Mouse (Mus musculus) cerebellum, postnatal 36 days (tissue): ENCODE measurements around the gene Ubap2.

Experiments
- DNase-seq, 2 experiments: peaks; one replicate each; pipeline ENCODE4 v3.0.0; 2021 to 2022; ENCODE audit warnings: mixed read lengths in 2 of 2

Gene Ubap2

GRCm38 (mm10) chr4:41274980-41275850 lies at the start of gene Ubap2:
Gene Ubap2, minus strand, starts transcription at chr4:41275144.
- DNase-seq, result peak; percentile 95 to 99

GRCm38 (mm10) chr4:41320971-41321370 lies 46.0 kb upstream of the Ubap2 start:
- no peak for DNase-seq

DNA sequence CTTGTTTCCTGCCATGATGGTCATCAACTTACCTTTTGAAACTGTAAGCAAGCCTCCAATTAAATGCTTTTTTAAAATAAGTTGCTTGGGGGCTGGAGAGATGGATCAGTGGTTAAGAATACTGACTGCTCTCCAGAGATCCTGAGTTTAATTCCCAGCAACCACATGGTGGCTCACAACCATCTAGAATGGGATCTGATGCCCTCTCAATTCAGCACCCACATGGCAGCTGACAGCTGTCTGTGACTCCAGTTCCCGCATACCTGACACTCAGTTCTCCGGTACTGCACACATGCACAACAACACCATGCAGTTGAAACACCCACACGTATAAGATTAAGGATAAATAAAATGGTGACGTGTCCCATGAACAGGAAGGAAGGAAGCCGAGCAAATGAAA lies 43.3 kb upstream of the Ubap2 start:
- DNase-seq, result no peak

GRCm38 (mm10) chr4:41315173-41315572 lies 40.2 kb upstream of the Ubap2 start:
- DNase-seq, result no peak

- DNase-seq, result peak; percentile 92 to 95
Measured at GRCm38 (mm10) chr4:41314141-41315129, 39.5 kb upstream of the Ubap2 start, which contains the start of gene Dcaf12. Gene Dcaf12, minus strand, starts transcription at chr4:41314889.

- DNase-seq, result no peak
Measured at GRCm38 (mm10) chr4:41313722-41314121, 38.8 kb upstream of the Ubap2 start.

- no peak for DNase-seq
Measured at GRCm38 (mm10) chr4:41310567-41311563, 35.9 kb upstream of the Ubap2 start.

DNA sequence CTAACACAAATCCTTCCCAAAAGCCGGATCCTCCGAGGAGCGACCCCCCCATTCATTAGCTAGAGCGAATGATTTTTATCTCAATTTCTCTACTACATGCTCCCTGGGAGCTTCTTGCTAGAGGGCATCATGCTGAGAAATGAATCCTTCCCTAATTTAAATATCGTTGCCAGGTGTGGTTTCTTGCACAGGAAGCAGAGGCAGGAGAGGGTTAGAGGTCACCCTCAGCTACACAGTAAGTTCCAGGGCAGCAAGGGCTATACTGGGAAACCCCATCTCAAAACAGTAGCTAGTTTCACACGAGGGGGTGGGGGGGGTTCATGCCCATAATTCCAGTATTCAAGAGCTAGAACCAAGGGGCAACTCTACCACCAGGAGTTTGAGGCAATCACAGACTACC lies 32.5 kb upstream of the Ubap2 start:
- DNase-seq, result no peak

GRCm38 (mm10) chr4:41304302-41304701 lies 29.4 kb upstream of the Ubap2 start:
- DNase-seq, result no peak

- peak in 1 of 2 experiments; percentile 19 for DNase-seq
Measured at GRCm38 (mm10) chr4:41303671-41304070, 28.7 kb upstream of the Ubap2 start.

GRCm38 (mm10) chr4:41298976-41299375 lies 24.0 kb upstream of the Ubap2 start:
- no peak for DNase-seq

DNA sequence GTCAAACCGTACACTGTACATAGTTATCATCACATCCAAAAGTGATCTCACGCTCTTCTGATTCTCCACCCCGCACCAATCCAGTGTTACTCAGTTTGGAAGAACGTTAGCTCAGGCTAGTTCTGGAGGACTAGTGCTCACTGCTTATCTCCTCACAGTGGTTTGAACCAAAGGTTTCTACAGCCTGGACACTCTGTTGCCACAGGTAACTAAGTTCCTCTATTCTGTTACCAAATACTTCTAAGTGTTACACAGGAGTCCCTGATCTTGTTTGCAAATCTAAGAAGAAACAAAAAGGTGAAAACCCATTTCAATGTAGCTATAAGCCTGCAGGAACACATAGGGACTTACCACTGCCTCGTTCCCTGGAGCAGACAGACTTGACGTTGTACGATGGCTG lies 21.0 kb upstream of the Ubap2 start:
- no peak for DNase-seq

GRCm38 (mm10) chr4:41295507-41295906 lies 20.6 kb upstream of the Ubap2 start:
- no peak for DNase-seq

DNA sequence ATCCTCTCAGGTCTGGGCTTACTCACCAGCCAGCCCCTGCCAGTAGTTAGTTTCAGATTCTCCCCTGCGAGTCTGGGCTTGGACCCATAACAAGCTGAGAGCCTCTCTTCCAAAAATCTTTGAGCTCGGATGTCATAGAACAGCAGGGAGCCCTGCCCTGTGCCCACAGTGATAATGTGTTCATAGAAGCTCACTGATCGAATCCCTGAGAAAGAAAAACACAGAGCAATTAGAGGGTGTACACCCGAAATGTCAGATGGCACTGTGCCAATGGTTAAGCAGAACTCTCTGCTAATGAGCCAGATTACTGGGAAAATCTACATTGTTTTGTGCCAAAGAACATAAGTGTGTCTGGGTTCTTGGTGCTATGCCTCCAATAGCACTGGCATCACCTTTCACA lies 19.0 kb upstream of the Ubap2 start:
- peak in 1 of 2 experiments; percentile 16 for DNase-seq

GRCm38 (mm10) chr4:41289802-41290201 lies 14.9 kb upstream of the Ubap2 start:
- DNase-seq, result no peak

DNA sequence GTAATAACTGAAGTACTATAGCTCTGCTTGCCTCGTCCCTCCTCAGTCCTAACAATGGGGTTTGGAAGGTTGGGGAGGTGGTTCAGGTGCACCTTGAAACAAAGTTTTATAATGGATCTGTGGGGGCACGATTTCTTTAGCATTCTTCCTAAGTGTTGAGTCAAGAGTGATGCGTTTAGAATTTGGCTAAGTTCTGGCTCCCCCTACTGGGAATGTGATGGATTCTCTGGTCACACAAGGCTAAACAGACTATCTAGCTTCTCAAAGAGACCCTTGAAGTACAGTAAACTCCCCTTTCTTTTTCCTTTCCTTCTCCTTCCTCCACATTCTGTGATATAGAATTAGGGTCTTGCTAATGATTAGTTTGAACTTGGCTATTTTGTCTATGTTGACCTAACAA lies 11.5 kb upstream of the Ubap2 start:
- peak in 1 of 2 experiments; percentile 17 for DNase-seq

- no peak for DNase-seq
Measured at GRCm38 (mm10) chr4:41284087-41284486, 9.1 kb upstream of the Ubap2 start.

- DNase-seq, result no peak
Measured at GRCm38 (mm10) chr4:41275927-41276326, 983 bp upstream of the Ubap2 start.

DNA sequence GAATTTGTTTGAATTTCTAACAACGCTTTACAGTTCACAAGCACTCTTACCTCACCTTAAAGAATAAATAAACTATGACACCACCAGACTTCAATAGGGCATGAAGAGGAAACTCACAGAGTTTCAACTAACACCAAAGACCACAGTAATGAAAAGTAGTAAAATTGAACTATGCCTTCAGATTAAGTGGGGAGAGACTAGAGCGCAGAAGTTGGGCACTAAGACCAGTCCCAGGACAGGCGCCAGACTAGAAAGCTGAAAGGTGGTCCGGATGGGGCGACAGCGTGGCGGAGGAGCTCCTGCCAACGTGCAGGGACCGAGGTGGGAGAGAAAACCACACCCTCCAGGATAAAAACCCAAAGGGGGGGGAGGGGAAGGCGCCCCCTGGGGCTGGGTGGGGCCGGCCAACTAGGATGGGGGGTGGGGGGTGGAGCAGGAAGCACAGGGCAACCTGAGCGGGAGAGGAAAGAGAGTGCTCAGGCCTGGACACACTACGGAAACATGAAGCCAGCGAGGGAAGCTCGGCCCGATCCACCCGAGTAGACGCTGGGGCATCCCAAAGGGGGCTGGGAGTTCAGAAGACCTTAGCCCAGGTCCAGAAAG lies 466 bp downstream of the Ubap2 start:
- DNase-seq, result no peak

DNA sequence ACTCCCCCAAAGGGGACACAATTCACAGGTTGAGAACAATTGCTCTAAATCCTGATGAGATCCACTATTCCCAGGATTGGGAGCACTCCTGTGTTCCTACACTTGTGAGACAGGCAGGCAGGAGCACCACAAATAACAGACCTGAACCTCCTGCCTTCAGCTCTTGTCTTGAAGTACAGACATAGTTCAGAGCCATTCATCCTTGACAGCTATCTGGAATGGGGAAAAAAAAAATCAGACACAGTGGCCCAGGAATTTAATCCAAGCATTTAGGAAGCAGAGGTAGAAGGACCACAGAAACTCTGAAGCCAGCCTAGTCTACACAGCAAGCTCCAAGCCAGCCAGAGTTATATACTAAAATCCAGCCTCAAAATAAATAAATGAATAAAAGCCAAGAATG lies 6.8 kb downstream of the Ubap2 start:
- DNase-seq, result no peak

- DNase-seq, result no peak
Measured at GRCm38 (mm10) chr4:41266350-41266749, 8.6 kb downstream of the Ubap2 start.

DNA sequence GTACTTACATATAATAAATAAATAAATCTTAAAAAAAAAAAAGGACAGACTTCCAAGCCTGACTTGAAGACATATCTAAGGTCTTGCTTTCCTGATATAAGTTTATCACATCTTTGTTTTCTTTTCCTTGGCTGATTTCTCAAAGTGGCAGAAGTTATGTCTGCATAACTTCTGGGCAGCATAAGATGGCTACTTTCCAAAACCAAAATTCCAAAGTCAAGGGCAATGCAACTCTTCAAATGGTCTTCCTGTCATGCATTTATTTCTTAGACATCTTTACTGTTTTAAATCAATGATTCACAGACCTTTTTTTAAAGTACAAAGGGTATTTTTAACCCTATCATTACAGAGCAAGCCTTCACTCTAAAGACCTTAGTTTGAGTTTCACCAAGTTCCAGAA lies 14.3 kb downstream of the Ubap2 start:
- no peak for DNase-seq
